Mouse (Mus musculus): ENCODE results near the gene Pih1d1. TPM values are rescaled to one million over a fixed set of nuclear protein-coding genes. Genes with fewer than 3 reads are reported as not detected.

Gene Pih1d1
- polyA plus RNA-seq, 1 experiment = 80.3 TPM

DNA sequence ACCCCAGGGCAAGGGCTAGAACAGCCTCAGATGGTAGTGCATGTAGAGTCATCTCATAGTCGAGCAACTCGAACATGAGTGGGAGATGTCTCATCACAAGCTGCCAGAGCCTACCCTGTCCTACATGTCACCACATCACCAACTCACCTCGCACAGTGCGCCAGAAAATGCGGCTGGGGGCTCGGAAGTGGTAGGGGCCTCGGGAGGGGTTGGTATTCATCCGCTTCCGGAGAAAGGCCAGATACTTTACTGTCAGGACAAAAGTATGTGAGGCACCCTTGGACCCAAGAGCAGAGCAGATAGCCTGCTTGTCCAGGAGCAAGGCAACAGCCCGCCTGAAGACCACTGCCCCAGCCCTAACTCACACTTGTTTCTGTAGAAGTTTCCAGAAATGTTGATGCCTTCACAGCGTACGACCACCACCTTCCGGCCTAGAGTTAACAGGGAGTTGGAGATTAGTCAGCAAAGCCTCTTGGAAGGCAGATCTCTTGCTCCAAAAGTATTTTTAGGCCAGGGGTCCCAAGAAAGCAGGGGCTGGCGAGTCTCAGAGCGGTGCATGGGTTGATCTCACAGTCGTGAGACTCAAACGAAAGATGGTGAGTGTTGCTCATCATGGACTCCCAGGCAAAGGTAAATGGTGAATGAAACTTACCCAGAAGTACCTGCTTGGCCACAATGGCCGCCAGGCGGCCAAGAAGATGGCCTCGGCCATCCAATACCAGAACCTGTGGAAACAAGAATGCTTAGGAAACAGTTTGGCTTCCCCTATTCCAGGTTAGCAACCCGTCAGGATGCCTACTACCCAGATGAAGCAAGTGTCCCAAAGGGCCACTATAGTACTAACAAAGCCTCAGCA is 27.0 kb upstream of the Pih1d1 start:
- Histone ChIP-seq H3K4me3 (ENCODE audit: insufficient read depth, low read depth, low read length) (peak overlapping the region; percentile 77), H3K27me3 (replicated peaks; ENCODE audit: control insufficient read depth, insufficient read depth, low read length) (no peaks in the 10 kb centered on the region), H3K4me1 (ENCODE audit: control insufficient read depth, insufficient read depth, low read length) (peaks cover 23% of the 10 kb centered on the region), H3K36me3 (ENCODE audit: control insufficient read depth, insufficient read depth, low read length) (peaks cover 14% of the 10 kb centered on the region; the same call in 1 of the 2 replicates), H3K27ac (ENCODE audit: insufficient read depth, low read depth, low read length) (no peak overlapping the region)
- DNase-seq = no peak
- TF ChIP-seq POLR2A (IDR thresholded peaks at IDR 0.05; ENCODE audit: low read depth, low read length) = no peak
- no peak for TF ChIP-seq CTCF (conservative IDR thresholded peaks at IDR 0.05; ENCODE audit: insufficient read depth, insufficient read length, low read depth, low read length)
- WGBS = 31% methylated on average over 21 of the region's 21 CpGs

- no peak overlapping the region for H3K27ac ChIP-seq (ENCODE audit: insufficient read depth, low read depth, low read length)
- H3K4me1 ChIP-seq (ENCODE audit: control insufficient read depth, insufficient read depth, low read length) = peaks cover 21% of the 10 kb centered on the region
- no peaks in the 10 kb centered on the region for H3K27me3 ChIP-seq (replicated peaks; ENCODE audit: control insufficient read depth, insufficient read depth, low read length)
- TF ChIP-seq CTCF (conservative IDR thresholded peaks at IDR 0.05; ENCODE audit: insufficient read depth, insufficient read length, low read depth, low read length) (no peak), POLR2A (IDR thresholded peaks at IDR 0.05; ENCODE audit: low read depth, low read length) (no peak)
- peaks cover 11% of the 10 kb centered on the region; the same call in 1 of the 2 replicates for H3K36me3 ChIP-seq (ENCODE audit: control insufficient read depth, insufficient read depth, low read length)
- DNase-seq = no peak
- peak overlapping the region; percentile 77 for H3K4me3 ChIP-seq (ENCODE audit: insufficient read depth, low read depth, low read length)
- under 1% methylated on average over 6 of the region's 6 CpGs for WGBS
Observed at GRCm38 (mm10) chr7:45127700-45128224, 26.3 kb upstream of the Pih1d1 start.

- Histone ChIP-seq H3K4me3 (ENCODE audit: insufficient read depth, low read depth, low read length) (peak within 1 kb of the TSS; percentile 77), H3K27ac (ENCODE audit: insufficient read depth, low read depth, low read length) (peak within 1 kb of the TSS; percentile 79), H3K27me3 (replicated peaks; ENCODE audit: control insufficient read depth, insufficient read depth, low read length) (no peaks in the 10 kb centered on the region), H3K36me3 (ENCODE audit: control insufficient read depth, insufficient read depth, low read length) (peaks cover 11% of the 10 kb centered on the region; the same call in 1 of the 2 replicates), H3K4me1 (ENCODE audit: control insufficient read depth, insufficient read depth, low read length) (peaks cover 15% of the 10 kb centered on the region; the same call in 1 of the 2 replicates)
- WGBS = under 1% methylated on average over 48 of the region's 48 CpGs
- TF ChIP-seq POLR2A (IDR thresholded peaks at IDR 0.05; ENCODE audit: low read depth, low read length) (peak; percentile 89), CTCF (conservative IDR thresholded peaks at IDR 0.05; ENCODE audit: insufficient read depth, insufficient read length, low read depth, low read length) (peak; percentile 80)
- peak; percentile 100 for DNase-seq
Observed at GRCm38 (mm10) chr7:45128624-45129246, 25.4 kb upstream of the Pih1d1 start, which contains the start of gene Rpl13a. TSS of gene Rpl13a (minus strand) at chr7:45128761.

DNA sequence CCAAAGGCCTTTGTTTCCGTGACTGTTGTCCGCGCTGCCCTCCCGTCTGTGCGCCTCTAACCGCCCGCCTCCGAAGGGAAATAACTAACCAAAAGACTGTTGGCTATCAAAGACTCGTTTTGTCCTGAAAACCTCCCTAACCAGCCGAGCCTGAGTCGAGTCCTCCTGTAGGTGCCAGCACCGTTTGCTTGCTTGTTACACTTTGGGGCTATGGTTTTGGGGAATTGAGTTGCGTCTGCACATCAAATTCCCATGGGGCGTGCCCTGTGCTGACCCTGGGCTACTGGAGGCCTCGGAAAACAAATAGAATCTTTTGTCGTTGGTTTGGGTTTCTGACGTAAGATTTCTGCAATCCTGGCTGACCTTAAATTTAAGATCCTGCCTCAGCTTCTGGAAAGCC is 24.8 kb upstream of the Pih1d1 start:
- H3K27ac ChIP-seq (ENCODE audit: insufficient read depth, low read depth, low read length) = peak overlapping the region; percentile 79
- 2% methylated on average over 17 of the region's 17 CpGs for WGBS
- peaks cover 15% of the 10 kb centered on the region; the same call in 1 of the 2 replicates for H3K4me1 ChIP-seq (ENCODE audit: control insufficient read depth, insufficient read depth, low read length)
- H3K27me3 ChIP-seq (replicated peaks; ENCODE audit: control insufficient read depth, insufficient read depth, low read length) = no peaks in the 10 kb centered on the region
- DNase-seq = peak; percentile 65
- H3K4me3 ChIP-seq (ENCODE audit: insufficient read depth, low read depth, low read length) = peak overlapping the region; percentile 60
- H3K36me3 ChIP-seq (ENCODE audit: control insufficient read depth, insufficient read depth, low read length) = peaks cover 11% of the 10 kb centered on the region; the same call in 1 of the 2 replicates
- TF ChIP-seq POLR2A (IDR thresholded peaks at IDR 0.05; ENCODE audit: low read depth, low read length) = no peak
- TF ChIP-seq CTCF (conservative IDR thresholded peaks at IDR 0.05; ENCODE audit: insufficient read depth, insufficient read length, low read depth, low read length) = no peak

DNA sequence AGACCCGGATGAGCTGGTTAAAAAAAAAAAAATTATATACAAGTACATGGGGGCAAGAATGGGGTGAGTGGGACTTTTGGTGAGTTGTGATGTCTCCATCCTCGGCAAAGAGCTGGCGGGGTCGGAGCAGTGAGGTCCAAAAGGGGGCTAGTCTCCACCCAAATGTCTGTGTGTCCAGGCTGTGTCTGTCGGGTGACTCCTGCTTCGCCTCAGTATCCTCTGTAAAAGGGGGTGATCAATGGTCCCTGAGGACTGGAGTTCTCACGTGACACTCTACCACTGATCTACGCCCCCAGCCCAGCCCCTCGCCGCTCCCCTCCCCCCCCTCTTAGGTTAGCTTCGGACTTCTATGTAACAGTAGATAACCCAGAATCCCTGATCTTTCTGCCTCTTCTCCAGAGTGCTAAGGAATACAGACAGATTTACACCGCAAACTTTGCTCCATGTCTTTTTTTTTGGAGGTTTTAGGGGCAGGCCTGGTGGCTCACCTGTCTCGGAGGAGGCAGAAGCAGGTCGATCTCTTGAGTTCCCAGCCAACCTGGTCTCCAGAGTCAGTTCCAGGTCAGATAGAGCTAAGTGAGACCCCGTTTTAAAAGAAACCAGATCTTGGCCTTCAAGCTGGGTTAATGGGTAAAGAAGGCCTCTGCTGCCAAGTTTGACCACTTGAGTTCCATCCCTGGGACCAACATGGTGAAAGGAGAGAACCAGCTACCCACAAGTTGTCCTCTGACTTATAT is 24.2 kb upstream of the Pih1d1 start:
- Histone ChIP-seq H3K36me3 (ENCODE audit: control insufficient read depth, insufficient read depth, low read length) (peaks cover 11% of the 10 kb centered on the region; the same call in 1 of the 2 replicates), H3K27ac (ENCODE audit: insufficient read depth, low read depth, low read length) (no peak overlapping the region), H3K4me1 (ENCODE audit: control insufficient read depth, insufficient read depth, low read length) (peaks cover 11% of the 10 kb centered on the region; the same call in 1 of the 2 replicates), H3K27me3 (replicated peaks; ENCODE audit: control insufficient read depth, insufficient read depth, low read length) (no peaks in the 10 kb centered on the region), H3K4me3 (ENCODE audit: insufficient read depth, low read depth, low read length) (no peak overlapping the region)
- DNase-seq = no peak
- 70% methylated on average over 15 of the region's 15 CpGs for WGBS
- TF ChIP-seq CTCF (conservative IDR thresholded peaks at IDR 0.05; ENCODE audit: insufficient read depth, insufficient read length, low read depth, low read length) (no peak), POLR2A (IDR thresholded peaks at IDR 0.05; ENCODE audit: low read depth, low read length) (no peak)

DNA sequence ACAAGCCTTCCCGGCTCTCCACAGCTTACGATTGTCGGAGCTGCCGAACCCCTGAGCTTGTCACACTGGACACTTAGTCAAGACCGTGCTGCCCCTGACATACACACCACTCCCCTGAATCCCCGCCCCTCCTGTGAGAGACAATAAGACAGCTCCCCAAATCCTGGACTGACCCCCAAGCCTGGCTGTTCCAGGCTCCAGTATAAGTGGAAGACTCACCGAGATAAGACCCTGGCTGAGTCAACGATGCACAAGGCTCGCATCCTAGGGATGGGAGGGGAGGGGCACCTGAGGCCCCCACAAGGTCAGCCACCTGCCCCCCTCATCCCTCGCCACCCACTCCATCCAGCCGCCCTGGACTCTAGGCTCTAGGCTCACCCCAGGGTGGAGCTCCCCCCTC is 22.3 kb upstream of the Pih1d1 start:
- Histone ChIP-seq H3K27me3 (replicated peaks; ENCODE audit: control insufficient read depth, insufficient read depth, low read length) (no peaks in the 10 kb centered on the region), H3K4me3 (ENCODE audit: insufficient read depth, low read depth, low read length) (no peak overlapping the region)
- WGBS = 93% methylated on average over 11 of the region's 11 CpGs

More for the DNA sequence above, 22.3 kb upstream of the Pih1d1 start:
- no peak for DNase-seq
- Histone ChIP-seq H3K27ac (ENCODE audit: insufficient read depth, low read depth, low read length) (no peak overlapping the region), H3K36me3 (ENCODE audit: control insufficient read depth, insufficient read depth, low read length) (peaks cover 3% of the 10 kb centered on the region; the same call in 1 of the 2 replicates), H3K4me1 (ENCODE audit: control insufficient read depth, insufficient read depth, low read length) (peaks cover 10% of the 10 kb centered on the region; the same call in 1 of the 2 replicates)
- no peak for TF ChIP-seq CTCF (conservative IDR thresholded peaks at IDR 0.05; ENCODE audit: insufficient read depth, insufficient read length, low read depth, low read length)
- no peak for TF ChIP-seq POLR2A (IDR thresholded peaks at IDR 0.05; ENCODE audit: low read depth, low read length)
